Mouse (Mus musculus) heart, adult 2 months (tissue): ENCODE measurements around the gene Cdc34. TPM values are rescaled to one million over a fixed set of nuclear protein-coding genes. Genes with fewer than 3 reads are reported as not detected.

Experiments
- DNase-seq, 2 experiments: peaks; one replicate each; pipeline ENCODE4 v3.0.0; 2021
- H3K27ac ChIP-seq: fragments of 200-600 bp; 2 replicates; pipeline ENCODE4 v1.8.1; 2022
- H3K27me3 ChIP-seq: fragments of 200-500 bp; 2 replicates; pipeline ENCODE4 v1.6.1; 2012; ENCODE audit warnings: mild to moderate bottlenecking, low read length, inconsistent platforms, mixed read lengths; ENCODE audit not compliant: control insufficient read depth, insufficient read depth
- H3K36me3 ChIP-seq: fragments of 200-500 bp; 2 replicates; pipeline ENCODE4 v1.6.1; 2012; ENCODE audit warnings: low read length, inconsistent platforms; ENCODE audit not compliant: control insufficient read depth, insufficient read depth
- H3K4me1 ChIP-seq: fragments of 200-500 bp; 2 replicates; pipeline ENCODE4 v1.6.1; 2011; ENCODE audit warnings: low read length; ENCODE audit not compliant: control insufficient read depth, insufficient read depth
- H3K4me3 ChIP-seq: fragments of 200-600 bp; 2 replicates; pipeline ENCODE4 v1.8.1; 2022
- H3K79me2 ChIP-seq: fragments of 200-500 bp; replicated peaks from 2 replicates; pipeline ENCODE4 v1.6.1; 2012; ENCODE audit warnings: mild to moderate bottlenecking, inconsistent platforms, low read length, moderate library complexity, mixed read lengths; ENCODE audit not compliant: control insufficient read depth, insufficient read depth
- H3K9ac ChIP-seq: fragments of 200-500 bp; 2 replicates; pipeline ENCODE4 v1.6.1; 2012; ENCODE audit warnings: low read depth, mild to moderate bottlenecking, control low read depth, inconsistent platforms, low read length, mixed read lengths
- CTCF ChIP-seq: fragments of 200-600 bp; IDR thresholded peaks from 2 replicates; pipeline ENCODE4 v1.8.1; 2022; ENCODE audit warnings: antibody characterized with exemption, mild to moderate bottlenecking, moderate library complexity
- EP300 ChIP-seq: fragments of 200-500 bp; IDR thresholded peaks from 2 replicates; pipeline ENCODE4 v1.6.1; 2011; ENCODE audit warnings: low read depth, low read length, control low read depth; ENCODE audit not compliant: insufficient read depth
- POLR2A ChIP-seq: fragments of 200-500 bp; IDR thresholded peaks from 2 replicates; pipeline ENCODE4 v1.6.1; 2011; ENCODE audit warnings: mild to moderate bottlenecking, low read depth, low read length, control low read depth; ENCODE audit not compliant: insufficient read depth
- WGBS: fragments of 180-500 bp; shearing (Covaris S2); methylation state at CpG from one replicate; pipeline ENCODE4 v1.1.7; 2018; 5-methylcytosine and 5-hydroxymethylcytosine counted together
- intact Hi-C: fragments of 180-260 bp; cut with DNase I; formaldehyde crosslinking; loops from one replicate; pipeline ENCODE4 v1.15.1; 2025
- polyA plus RNA-seq: library from polyadenylated mRNA; depleted of rRNA; stranded (reverse); fragments of >200 nt; gene quantifications from 2 replicates; pipeline ENCODE4 v1.2.3, GENCODE M21; 2012; rRNA removed
- total RNA-seq, 2 experiments: library from RNA; stranded (reverse); gene quantifications; 2 replicates each; pipeline ENCODE4 v1.2.3; 2021

Gene Cdc34
- total and polyA plus RNA-seq, 3 experiments = 196 to 352 (median 216) TPM

DNA sequence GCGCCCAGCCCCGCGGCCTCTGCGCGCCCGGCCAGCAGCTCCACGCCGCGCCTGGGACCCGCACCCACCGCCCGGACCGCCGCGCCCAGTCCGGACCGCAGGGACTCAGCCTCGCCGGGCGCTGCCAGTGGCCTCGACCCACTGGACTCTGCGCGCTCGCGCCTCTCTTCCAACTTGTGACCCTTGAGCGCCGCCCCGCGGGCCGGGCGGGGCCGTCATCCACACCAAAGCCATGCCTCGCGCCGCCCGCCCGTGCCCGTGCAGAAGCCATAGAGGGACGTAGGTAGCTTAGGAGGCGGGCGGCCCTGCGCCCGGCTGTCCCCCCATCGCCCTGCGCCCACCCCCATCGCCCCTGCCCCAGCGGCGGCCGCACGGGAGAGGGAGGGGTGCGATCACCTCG, 53.4 kb downstream of the Cdc34 start:
- no peak overlapping the region for H3K9ac ChIP-seq
- no peaks in the 10 kb centered on the region for H3K4me1 ChIP-seq
- H3K27me3 ChIP-seq = no peaks in the 10 kb centered on the region
- H3K4me3 ChIP-seq = no peak overlapping the region
- TF ChIP-seq EP300 (no peak), CTCF (no peak), POLR2A (no peak)
- intact Hi-C loops = no loop called here
- DNase-seq = no peak
- no peaks in the 10 kb centered on the region for H3K79me2 ChIP-seq
- 60% methylated on average over 52 of the region's 52 CpGs for WGBS
- no peak overlapping the region for H3K27ac ChIP-seq
- no peaks in the 10 kb centered on the region for H3K36me3 ChIP-seq

DNA sequence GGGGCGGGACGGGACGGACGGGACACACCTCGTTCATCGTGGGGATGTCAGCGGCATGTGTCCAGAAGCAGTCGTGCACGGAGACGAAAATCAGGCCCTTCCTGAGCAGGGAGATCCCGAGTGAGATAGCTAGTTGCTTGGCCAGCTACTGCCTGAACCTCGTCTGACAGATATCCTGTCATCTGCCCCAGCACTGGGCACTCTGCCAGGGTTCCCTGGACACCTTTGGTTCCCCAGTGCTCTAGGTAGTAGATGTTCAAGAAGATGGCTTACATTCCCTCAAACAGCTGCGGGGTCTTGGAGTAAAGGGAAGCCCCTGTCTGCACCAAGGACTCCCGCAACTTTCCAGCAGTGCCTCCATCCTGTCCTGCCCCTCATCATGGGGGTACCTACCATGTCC, 54.7 kb downstream of the Cdc34 start:
- no peak for TF ChIP-seq POLR2A
- no peak for TF ChIP-seq CTCF
- TF ChIP-seq EP300 = no peak
- Histone ChIP-seq H3K27ac (no peak overlapping the region), H3K36me3 (no peaks in the 10 kb centered on the region), H3K79me2 (no peaks in the 10 kb centered on the region), H3K27me3 (no peaks in the 10 kb centered on the region), H3K4me3 (no peak overlapping the region), H3K9ac (no peak overlapping the region), H3K4me1 (no peaks in the 10 kb centered on the region)
- WGBS = 58% methylated on average over 14 of the region's 14 CpGs
- no peak for DNase-seq
- intact Hi-C loops = no loop called here

Other genes starting within 250 kb of the Cdc34 start
- not detected for gene Vmn2r83, start 213.5 kb upstream of the Cdc34 start, total RNA-seq
- not detected in 2 replicates for gene Vmn2r83, start 213.5 kb upstream of the Cdc34 start, polyA plus RNA-seq
- 1 to 10 TPM; 2.3 to 3.5 TPM for gene Plpp2, start 148.4 kb upstream of the Cdc34 start, total RNA-seq
- gene Plpp2, start 148.4 kb upstream of the Cdc34 start, polyA plus RNA-seq = 2.4 and 3.8 TPM in 2 replicates
- gene Mier2, start 127.0 kb upstream of the Cdc34 start, total RNA-seq = 10 to 100 TPM; 12.7 to 12.9 TPM
- 27.4 and 31.8 TPM in 2 replicates for gene Mier2, start 127.0 kb upstream of the Cdc34 start, polyA plus RNA-seq
- not detected for gene Theg, start 94.9 kb upstream of the Cdc34 start, total RNA-seq
- gene Theg, start 94.9 kb upstream of the Cdc34 start, polyA plus RNA-seq = 0.10 TPM in 1 of 2 replicates, not detected in the other
- under 1 TPM in 1 of 2 experiments, not detected in 1; 0.10 TPM for gene C2cd4c, start 68.2 kb upstream of the Cdc34 start, total RNA-seq
- 0.02 and 0.09 TPM in 2 replicates for gene C2cd4c, start 68.2 kb upstream of the Cdc34 start, polyA plus RNA-seq
- gene Shc2, start 44.3 kb upstream of the Cdc34 start, total RNA-seq = 1 to 10 TPM; 1.9 to 2.1 TPM
- gene Shc2, start 44.3 kb upstream of the Cdc34 start, polyA plus RNA-seq = 2.9 and 3.7 TPM in 2 replicates
- gene Odf3l2, start 36.5 kb upstream of the Cdc34 start, total RNA-seq = not detected
- not detected in 2 replicates for gene Odf3l2, start 36.5 kb upstream of the Cdc34 start, polyA plus RNA-seq
- gene Madcam1, start 17.6 kb upstream of the Cdc34 start, total RNA-seq = not detected
- not detected in 2 replicates for gene Madcam1, start 17.6 kb upstream of the Cdc34 start, polyA plus RNA-seq
- 10 to 100 TPM; 16.5 to 18.8 TPM for gene Tpgs1, start 12.8 kb upstream of the Cdc34 start, total RNA-seq
- gene Tpgs1, start 12.8 kb upstream of the Cdc34 start, polyA plus RNA-seq = 18.0 and 28.1 TPM in 2 replicates
- 1 to 10 TPM; 6.4 to 6.5 TPM for gene Gzmm, start 6.8 kb downstream of the Cdc34 start, total RNA-seq
- gene Gzmm, start 6.8 kb downstream of the Cdc34 start, polyA plus RNA-seq = 7.4 and 9.2 TPM in 2 replicates
- gene Bsg, start 22.3 kb downstream of the Cdc34 start, total RNA-seq = 1,000 to 10,000 TPM; 1,364 to 1,491 TPM
- gene Bsg, start 22.3 kb downstream of the Cdc34 start, polyA plus RNA-seq = 1,570 and 1,684 TPM in 2 replicates
- 10 to 100 TPM; 17.0 to 17.5 TPM for gene Hcn2, start 34.4 kb downstream of the Cdc34 start, total RNA-seq
- 23.8 and 33.5 TPM in 2 replicates for gene Hcn2, start 34.4 kb downstream of the Cdc34 start, polyA plus RNA-seq
- gene Polrmt, start 64.4 kb downstream of the Cdc34 start, total RNA-seq = 10 to 100 TPM; 42.2 to 44.7 TPM
- gene Polrmt, start 64.4 kb downstream of the Cdc34 start, polyA plus RNA-seq = 47.0 and 52.3 TPM in 2 replicates
- not detected for gene Fgf22, start 72.9 kb downstream of the Cdc34 start, total RNA-seq
- not detected in 2 replicates for gene Fgf22, start 72.9 kb downstream of the Cdc34 start, polyA plus RNA-seq
- 10 to 100 TPM; 22.9 to 23.6 TPM for gene Rnf126, start 84.8 kb downstream of the Cdc34 start, total RNA-seq
- gene Rnf126, start 84.8 kb downstream of the Cdc34 start, polyA plus RNA-seq = 41.4 and 48.0 TPM in 2 replicates
- gene Fstl3, start 95.1 kb downstream of the Cdc34 start, total RNA-seq = 1 to 10 TPM; 3.8 to 4.7 TPM
- 9.7 and 11.9 TPM in 2 replicates for gene Fstl3, start 95.1 kb downstream of the Cdc34 start, polyA plus RNA-seq
- gene Prss57, start 108.8 kb downstream of the Cdc34 start, total RNA-seq = not detected
- gene Prss57, start 108.8 kb downstream of the Cdc34 start, polyA plus RNA-seq = 0.08 and 0.20 TPM in 2 replicates
- gene Palm, start 111.4 kb downstream of the Cdc34 start, total RNA-seq = 10 to 100 TPM; 51.4 to 55.6 TPM
- 31.4 and 36.6 TPM in 2 replicates for gene Palm, start 111.4 kb downstream of the Cdc34 start, polyA plus RNA-seq
- under 1 TPM; 0.50 to 0.52 TPM for gene Misp, start 138.8 kb downstream of the Cdc34 start, total RNA-seq
- 0.26 and 0.82 TPM in 2 replicates for gene Misp, start 138.8 kb downstream of the Cdc34 start, polyA plus RNA-seq
- gene Ptbp1, start 172.2 kb downstream of the Cdc34 start, total RNA-seq = 10 to 100 TPM; 43.9 to 51.8 TPM
- gene Ptbp1, start 172.2 kb downstream of the Cdc34 start, polyA plus RNA-seq = 47.5 and 52.6 TPM in 2 replicates
- gene Prtn3, start 192.3 kb downstream of the Cdc34 start, total RNA-seq = 1 to 10 TPM in 1 of 2 experiments, under 1 TPM in 1; 0.55 to 1.2 TPM
- 0.84 TPM in 1 of 2 replicates, not detected in the other for gene Prtn3, start 192.3 kb downstream of the Cdc34 start, polyA plus RNA-seq
- gene Plppr3, start 192.4 kb downstream of the Cdc34 start, total RNA-seq = under 1 TPM; 0.20 to 0.31 TPM
- gene Plppr3, start 192.4 kb downstream of the Cdc34 start, polyA plus RNA-seq = 0.50 and 0.80 TPM in 2 replicates
- gene Elane, start 204.1 kb downstream of the Cdc34 start, total RNA-seq = not detected
- gene Elane, start 204.1 kb downstream of the Cdc34 start, polyA plus RNA-seq = 0.23 TPM in 1 of 2 replicates, not detected in the other
- 10 to 100 TPM; 22.9 to 98.7 TPM for gene Cfd, start 208.7 kb downstream of the Cdc34 start, total RNA-seq
- gene Cfd, start 208.7 kb downstream of the Cdc34 start, polyA plus RNA-seq = 85.9 and 490 TPM in 2 replicates
- gene Med16, start 226.7 kb downstream of the Cdc34 start, total RNA-seq = 10 to 100 TPM; 40.8 to 54.1 TPM
- gene Med16, start 226.7 kb downstream of the Cdc34 start, polyA plus RNA-seq = 54.9 and 62.4 TPM in 2 replicates
- not detected for gene Gm26602, start 228.7 kb downstream of the Cdc34 start, total RNA-seq
- not detected in 2 replicates for gene Gm26602, start 228.7 kb downstream of the Cdc34 start, polyA plus RNA-seq
- gene Kiss1r, start 234.8 kb downstream of the Cdc34 start, total RNA-seq = under 1 TPM; 0.10 to 0.25 TPM
- 0.79 and 1.5 TPM in 2 replicates for gene Kiss1r, start 234.8 kb downstream of the Cdc34 start, polyA plus RNA-seq
- gene R3hdm4, start 239.0 kb downstream of the Cdc34 start, total RNA-seq = 10 to 100 TPM; 82.4 to 85.6 TPM
- gene R3hdm4, start 239.0 kb downstream of the Cdc34 start, polyA plus RNA-seq = 119 and 123 TPM in 2 replicates
- gene Arid3a, start 244.8 kb downstream of the Cdc34 start, total RNA-seq = 1 to 10 TPM; 1.3 to 1.5 TPM
- 0.88 and 1.7 TPM in 2 replicates for gene Arid3a, start 244.8 kb downstream of the Cdc34 start, polyA plus RNA-seq